In the genomic region with DNA sequence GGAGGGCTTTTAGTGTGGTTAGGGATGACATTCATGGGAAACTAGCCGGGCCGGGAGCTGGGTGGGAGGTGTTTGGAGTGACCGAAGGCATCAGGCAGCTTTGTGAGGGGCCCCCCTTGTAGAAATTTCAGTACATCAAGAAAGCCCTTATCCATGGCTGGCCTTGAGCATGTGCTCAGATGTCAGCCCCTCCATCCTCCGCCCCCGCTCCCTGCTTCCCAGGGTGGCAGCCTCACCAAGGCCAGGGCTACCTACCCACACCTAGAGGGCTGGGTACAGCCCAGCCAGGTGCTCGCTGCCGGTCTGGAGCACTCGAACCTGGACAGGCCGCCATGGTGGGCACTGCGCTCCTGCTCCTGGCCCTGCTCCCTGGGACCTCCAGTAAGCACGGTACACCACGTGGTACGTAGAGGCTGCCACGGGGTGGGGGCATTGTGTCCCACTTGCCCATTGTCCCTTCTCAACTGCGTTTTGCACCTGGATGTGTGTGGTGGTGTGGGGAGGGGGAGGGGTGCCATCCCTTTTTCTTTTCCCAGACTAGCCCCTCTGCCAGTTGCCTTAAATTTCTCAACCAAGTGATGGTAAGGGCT, we compare ENCODE assay signal across 10 mouse cellular contexts. TPM values are rescaled to one million over a fixed set of nuclear protein-coding genes. Genes with fewer than 3 reads are reported as not detected.
A peak's percentile ranks its signal among the peaks of the same experiment; 100 is the strongest.
DNase-seq lines count a peak whose midpoint lies in the region; ATAC-seq and TF ChIP-seq lines count a peak whose summit lies in the region.
"Had no signal": no experiment of that assay in that cellular context is flagged by ENCODE, and none has a peak within 500 bp of the region (broad histone marks: within the 10 kb centered on the region; RNA-seq: fewer than 3 reads in every experiment).

A gene (plus strand): TSS at position 264 of the 590 bp plus-strand sequence.

- H3K4me1 ChIP-seq in hindbrain, embryonic 13.5 days (replicated peaks) = peaks cover 29% of the 10 kb centered on the region
- peaks cover 34% of the 10 kb centered on the region for H3K4me1 ChIP-seq in hindbrain, embryonic 10.5 days (replicated peaks)
- H3K4me1 ChIP-seq in bone marrow, adult 2 months (ENCODE audit: control insufficient read depth, insufficient read depth, low read length) = no peaks in the 10 kb centered on the region; the same call in 1 of the 2 replicates
- no peaks in the 10 kb centered on the region for H3K4me1 ChIP-seq in midbrain, postnatal 0 days (ENCODE audit: insufficient read depth, low read length)

- WGBS in hindbrain, embryonic 13.5 days = 80% methylated on average over 15 of the region's 15 CpGs
- 80% methylated on average over 15 of the region's 15 CpGs for WGBS in hindbrain, embryonic 10.5 days
- WGBS in bone marrow, adult 2 months = 89% methylated on average over 15 of the region's 15 CpGs
- 72% methylated on average over 15 of the region's 15 CpGs for WGBS in midbrain, postnatal 0 days

- TF ChIP-seq CTCF in bone marrow, adult 2 months (IDR thresholded peaks at IDR 0.05; ENCODE audit: control insufficient read depth, insufficient read depth, low read length) = no peak
- no peak for TF ChIP-seq CTCF in midbrain, postnatal 0 days (IDR thresholded peaks at IDR 0.05)

- DNase-seq in hindbrain, embryonic 10.5 days (ENCODE audit: low spot score) = no peak
- peak; percentile 50 for DNase-seq in ovary, adult 18-20 months (ENCODE audit: low spot score)
- no peak for DNase-seq in ovary, postnatal 14 days (ENCODE audit: low spot score)
- DNase-seq in midbrain, postnatal 0 days (ENCODE audit: low spot score) = no peak
- no peak for DNase-seq in gastrocnemius, adult 18-20 months (ENCODE audit: low spot score)
- DNase-seq in spleen, adult 12 weeks (ENCODE audit: low spot score) = no peak
- DNase-seq: cerebellum, adult 9-11 months had no signal

- peaks cover 63% of the 10 kb centered on the region for H3K36me3 ChIP-seq in hindbrain, embryonic 13.5 days
- peaks cover 70% of the 10 kb centered on the region for H3K36me3 ChIP-seq in hindbrain, embryonic 10.5 days
- H3K36me3 ChIP-seq in midbrain, postnatal 0 days (ENCODE audit: insufficient read depth, low read length) = peaks cover 46% of the 10 kb centered on the region

- H3K4me2 ChIP-seq in hindbrain, embryonic 13.5 days = no peak within 1 kb of the TSS
- no peak within 1 kb of the TSS for H3K4me2 ChIP-seq in midbrain, postnatal 0 days (ENCODE audit: low read depth, low read length, poor library complexity, severe bottlenecking)
- H3K4me2 ChIP-seq: midbrain, embryonic 12.5 days had no signal

- no peaks in the 10 kb centered on the region for H3K9me3 ChIP-seq in hindbrain, embryonic 13.5 days
- H3K9me3 ChIP-seq in hindbrain, embryonic 10.5 days = no peaks in the 10 kb centered on the region
- H3K9me3 ChIP-seq in midbrain, postnatal 0 days (ENCODE audit: low read length) = no peaks in the 10 kb centered on the region
- H3K9me3 ChIP-seq: midbrain, embryonic 12.5 days had no signal

- no peak within 1 kb of the TSS for H3K27ac ChIP-seq in hindbrain, embryonic 13.5 days
- H3K27ac ChIP-seq in hindbrain, embryonic 10.5 days = no peak within 1 kb of the TSS
- no peak within 1 kb of the TSS; the same call in 1 of the 2 replicates for H3K27ac ChIP-seq in bone marrow, adult 2 months (ENCODE audit: control insufficient read depth, insufficient read depth, low read depth, low read length, poor library complexity)
- no peak within 1 kb of the TSS for H3K27ac ChIP-seq in midbrain, postnatal 0 days (ENCODE audit: low read depth, low read length)
- H3K27ac ChIP-seq: midbrain, embryonic 12.5 days had no signal

- H3K27me3 ChIP-seq in hindbrain, embryonic 13.5 days = peaks cover 22% of the 10 kb centered on the region
- peaks cover 31% of the 10 kb centered on the region for H3K27me3 ChIP-seq in hindbrain, embryonic 10.5 days (ENCODE audit: insufficient read depth, poor library complexity, severe bottlenecking)
- no peaks in the 10 kb centered on the region for H3K27me3 ChIP-seq in midbrain, postnatal 0 days (ENCODE audit: insufficient read depth, low read length)

- no peak within 1 kb of the TSS for H3K4me3 ChIP-seq in hindbrain, embryonic 13.5 days
- no peak within 1 kb of the TSS for H3K4me3 ChIP-seq in hindbrain, embryonic 10.5 days
- no peak within 1 kb of the TSS for H3K4me3 ChIP-seq in bone marrow, adult 2 months (replicated peaks; ENCODE audit: control insufficient read depth, low read depth, low read length)
- H3K4me3 ChIP-seq in midbrain, postnatal 0 days (ENCODE audit: low read depth, low read length) = no peak within 1 kb of the TSS
- H3K4me3 ChIP-seq: midbrain, embryonic 12.5 days had no signal

- ATAC-seq in hindbrain, embryonic 13.5 days (ENCODE audit: low FRiP score) = no peak
- no peak for ATAC-seq in midbrain, postnatal 0 days (ENCODE audit: low FRiP score)

- H3K9ac ChIP-seq in hindbrain, embryonic 13.5 days = peak within 1 kb of the TSS; percentile 46; the same call in 1 of the 2 replicates
- 0 out of 2 replicates have a peak within 1 kb of the TSS, but pooled peaks have one; percentile 1 for H3K9ac ChIP-seq in midbrain, postnatal 0 days (replicated peaks; ENCODE audit: low read length, poor library complexity, severe bottlenecking)

- TF ChIP-seq POLR2A in bone marrow, adult 2 months (IDR thresholded peaks at IDR 0.05; ENCODE audit: borderline replicate concordance, control insufficient read depth, low read depth, low read length) = no peak

RNA-seq across cellular contexts. Expression of the gene that starts here (rescaled TPM):
- 5.0 and 5.2 TPM in 2 replicates for polyA plus RNA-seq in hindbrain, embryonic 13.5 days (2015; fragmentation: Nextera tagmentation; extraction: Ambion mirVana)
- 2.4 and 3.7 TPM in 2 replicates for polyA plus RNA-seq in hindbrain, embryonic 10.5 days (2016; fragmentation: Nextera tagmentation; extraction: Ambion mirVana)
- 12.4 and 16.3 TPM in 2 replicates for polyA plus RNA-seq in bone marrow, adult 2 months (2011; ENCODE audit: insufficient read depth, insufficient read length, low replicate concordance, missing spikeins)
- 8.2 and 15.3 TPM in 2 replicates for total RNA-seq in midbrain, postnatal 0 days (2014; rRNA removed)
- 3.5 and 5.1 TPM in 2 replicates for polyA plus RNA-seq in midbrain, postnatal 0 days (2015; fragmentation: Nextera tagmentation; extraction: Ambion mirVana)
- total RNA-seq in gastrocnemius, adult 18-20 months (2021) = 1 to 10 TPM; 1.2 to 1.7 TPM
